Mouse (Mus musculus) forebrain, embryonic 15.5 days (tissue): ENCODE measurements around the gene Glud1. TPM values are rescaled to one million over a fixed set of nuclear protein-coding genes. Genes with fewer than 3 reads are reported as not detected.
A peak's percentile ranks its signal among the peaks of the same experiment; 100 is the strongest.

Source experiments
- ATAC-seq: fragments of 200-750 bp; cut with Nextera tagmentation; replicated peaks from 2 replicates; pipeline ENCODE4 v1.8.0; 2017; ENCODE audit warnings: mild to moderate bottlenecking, moderate TSS enrichment, moderate library complexity
- H3K27ac ChIP-seq: fragments of 300-500 bp; sonication (generic); replicated peaks from 2 replicates; pipeline ENCODE4 v1.5.1; 2015; ENCODE audit warnings: mild to moderate bottlenecking, inconsistent platforms
- H3K27me3 ChIP-seq: fragments of 300-500 bp; sonication (generic); 2 replicates; pipeline ENCODE4 v1.6.1; 2015; ENCODE audit warnings: inconsistent platforms
- H3K36me3 ChIP-seq: fragments of 300-500 bp; sonication (generic); 2 replicates; pipeline ENCODE4 v1.6.1; 2015; ENCODE audit warnings: mild to moderate bottlenecking, inconsistent platforms
- H3K4me1 ChIP-seq: fragments of 300-500 bp; sonication (generic); 2 replicates; pipeline ENCODE4 v1.6.1; 2015; ENCODE audit warnings: inconsistent platforms
- H3K4me2 ChIP-seq: fragments of 300-500 bp; sonication (generic); replicated peaks from 2 replicates; pipeline ENCODE4 v1.6.1; 2015; ENCODE audit warnings: mild to moderate bottlenecking, inconsistent platforms
- H3K4me3 ChIP-seq: fragments of 300-500 bp; sonication (generic); 2 replicates; pipeline ENCODE4 v1.5.1; 2015; ENCODE audit warnings: mild to moderate bottlenecking, inconsistent platforms
- H3K9ac ChIP-seq: fragments of 300-500 bp; sonication (generic); replicated peaks from 2 replicates; pipeline ENCODE4 v1.6.1; 2015; ENCODE audit warnings: mild to moderate bottlenecking, inconsistent platforms
- H3K9me3 ChIP-seq: fragments of 300-500 bp; sonication (generic); 2 replicates; pipeline ENCODE4 v1.6.1; 2016; ENCODE audit warnings: inconsistent platforms
- WGBS: fragments of 180-500 bp; shearing (Covaris S2); methylation state at CpG from one replicate; pipeline ENCODE4 v1.1.7; 2015; ENCODE audit warnings: mixed read lengths; 5-methylcytosine and 5-hydroxymethylcytosine counted together
- polyA plus RNA-seq: library from polyadenylated mRNA; unstranded; fragments of >200 nt; fragmentation: Nextera tagmentation; extraction: Ambion mirVana; gene quantifications from 2 replicates; pipeline ENCODE4 v1.2.1, GENCODE M21; 2015

Gene Glud1
- polyA plus RNA-seq = 93.2 and 100 TPM in 2 replicates

- H3K36me3 ChIP-seq = no peaks in the 10 kb centered on the region
These were observed at the start of gene Glud1, which contains the start of gene Shld2 for GRCm38 (mm10) chr14:34310234-34310965. Glud1 (plus strand) TSS chr14:34310727. Shld2 (minus strand) TSS chr14:34310493.

GRCm38 (mm10) chr14:34268046-34268445 is 42.5 kb upstream of the Glud1 start:
- Histone ChIP-seq H3K36me3 (no peaks in the 10 kb centered on the region), H3K27ac (no peak overlapping the region), H3K4me3 (no peak overlapping the region), H3K9me3 (no peaks in the 10 kb centered on the region), H3K9ac (no peak overlapping the region), H3K4me1 (no peaks in the 10 kb centered on the region), H3K4me2 (no peak overlapping the region), H3K27me3 (no peaks in the 10 kb centered on the region)
- no peak for ATAC-seq
- WGBS = 90% methylated on average over 9 of the region's 9 CpGs

More at GRCm38 (mm10) chr14:34310234-34310965, at the start of gene Glud1, which contains the start of gene Shld2:
- under 1% methylated on average over 95 of the region's 100 CpGs for WGBS
- Histone ChIP-seq H3K4me2 (peak within 1 kb of the TSS; percentile 51), H3K9ac (peak within 1 kb of the TSS; percentile 86), H3K27me3 (no peaks in the 10 kb centered on the region), H3K9me3 (no peaks in the 10 kb centered on the region), H3K27ac (peak within 1 kb of the TSS; percentile 91), H3K4me3 (peak within 1 kb of the TSS; percentile 78), H3K4me1 (peaks cover 33% of the 10 kb centered on the region)
- peak; percentile 95 for ATAC-seq

- WGBS = 52% methylated on average over 2 of the region's 2 CpGs
- Histone ChIP-seq H3K9me3 (no peaks in the 10 kb centered on the region), H3K4me2 (no peak overlapping the region), H3K27ac (no peak overlapping the region), H3K9ac (no peak overlapping the region), H3K4me1 (no peaks in the 10 kb centered on the region), H3K4me3 (no peak overlapping the region), H3K36me3 (no peaks in the 10 kb centered on the region), H3K27me3 (no peaks in the 10 kb centered on the region)
- ATAC-seq = no peak
These were observed 37.2 kb upstream of the Glud1 start for GRCm38 (mm10) chr14:34273280-34273679.

- WGBS = 97% methylated on average over 3 of the region's 3 CpGs
- ATAC-seq = no peak
- Histone ChIP-seq H3K9me3 (no peaks in the 10 kb centered on the region), H3K27ac (no peak overlapping the region), H3K27me3 (no peaks in the 10 kb centered on the region), H3K9ac (no peak overlapping the region), H3K4me1 (no peaks in the 10 kb centered on the region), H3K36me3 (no peaks in the 10 kb centered on the region), H3K4me2 (no peak overlapping the region), H3K4me3 (no peak overlapping the region)
These were observed 36.4 kb upstream of the Glud1 start for GRCm38 (mm10) chr14:34274141-34274540.

GRCm38 (mm10) chr14:34275225-34275624 is 35.3 kb upstream of the Glud1 start:
- no peaks in the 10 kb centered on the region for H3K36me3 ChIP-seq
- H3K9ac ChIP-seq = no peak overlapping the region
- H3K27ac ChIP-seq = no peak overlapping the region
- no peak overlapping the region for H3K4me2 ChIP-seq
- H3K4me3 ChIP-seq = no peak overlapping the region
- no peaks in the 10 kb centered on the region for H3K4me1 ChIP-seq
- ATAC-seq = no peak
- H3K9me3 ChIP-seq = no peaks in the 10 kb centered on the region
- no peaks in the 10 kb centered on the region for H3K27me3 ChIP-seq
- WGBS = 91% methylated on average over 4 of the region's 4 CpGs

- Histone ChIP-seq H3K27me3 (no peaks in the 10 kb centered on the region), H3K4me1 (no peaks in the 10 kb centered on the region), H3K36me3 (no peaks in the 10 kb centered on the region), H3K4me2 (no peak overlapping the region), H3K9ac (no peak overlapping the region), H3K9me3 (no peaks in the 10 kb centered on the region), H3K27ac (no peak overlapping the region), H3K4me3 (no peak overlapping the region)
- WGBS = 79% methylated on average over 4 of the region's 4 CpGs
- no peak for ATAC-seq
These were observed 30.8 kb upstream of the Glud1 start for GRCm38 (mm10) chr14:34279726-34280125.

- no peaks in the 10 kb centered on the region for H3K27me3 ChIP-seq
- no peaks in the 10 kb centered on the region for H3K9me3 ChIP-seq
- H3K4me1 ChIP-seq = no peaks in the 10 kb centered on the region
- no peak overlapping the region for H3K27ac ChIP-seq
- no peak overlapping the region for H3K9ac ChIP-seq
- no peak overlapping the region for H3K4me3 ChIP-seq
- no peaks in the 10 kb centered on the region for H3K36me3 ChIP-seq
- no peak for ATAC-seq
- WGBS = 79% methylated on average over 2 of the region's 2 CpGs
- H3K4me2 ChIP-seq = no peak overlapping the region
These were observed 29.7 kb upstream of the Glud1 start for GRCm38 (mm10) chr14:34280798-34281197.

GRCm38 (mm10) chr14:34281736-34282269 is 28.7 kb upstream of the Glud1 start:
- Histone ChIP-seq H3K36me3 (no peaks in the 10 kb centered on the region), H3K4me3 (no peak overlapping the region), H3K4me2 (no peak overlapping the region), H3K27me3 (no peaks in the 10 kb centered on the region), H3K27ac (no peak overlapping the region), H3K4me1 (no peaks in the 10 kb centered on the region), H3K9me3 (no peaks in the 10 kb centered on the region), H3K9ac (no peak overlapping the region)
- ATAC-seq = no peak
- 97% methylated on average over 5 of the region's 5 CpGs for WGBS

GRCm38 (mm10) chr14:34288396-34288795 is 22.1 kb upstream of the Glud1 start:
- no peak overlapping the region for H3K4me3 ChIP-seq
- no peaks in the 10 kb centered on the region for H3K27me3 ChIP-seq
- no peak overlapping the region for H3K4me2 ChIP-seq
- H3K9ac ChIP-seq = no peak overlapping the region
- H3K36me3 ChIP-seq = no peaks in the 10 kb centered on the region
- WGBS = 81% methylated on average over 2 of the region's 2 CpGs
- no peaks in the 10 kb centered on the region for H3K4me1 ChIP-seq
- H3K27ac ChIP-seq = no peak overlapping the region
- no peak for ATAC-seq
- no peaks in the 10 kb centered on the region for H3K9me3 ChIP-seq

GRCm38 (mm10) chr14:34289259-34290015 is 21.1 kb upstream of the Glud1 start:
- no peak overlapping the region for H3K4me3 ChIP-seq
- H3K4me1 ChIP-seq = no peaks in the 10 kb centered on the region
- ATAC-seq = no peak
- H3K36me3 ChIP-seq = no peaks in the 10 kb centered on the region
- no peak overlapping the region for H3K27ac ChIP-seq
- WGBS = 95% methylated on average over 3 of the region's 3 CpGs
- H3K9me3 ChIP-seq = no peaks in the 10 kb centered on the region
- H3K4me2 ChIP-seq = no peak overlapping the region
- H3K27me3 ChIP-seq = no peaks in the 10 kb centered on the region
- no peak overlapping the region for H3K9ac ChIP-seq

GRCm38 (mm10) chr14:34290229-34290628 is 20.3 kb upstream of the Glud1 start:
- Histone ChIP-seq H3K27ac (no peak overlapping the region), H3K4me2 (no peak overlapping the region), H3K9me3 (no peaks in the 10 kb centered on the region), H3K27me3 (no peaks in the 10 kb centered on the region), H3K9ac (no peak overlapping the region), H3K4me1 (no peaks in the 10 kb centered on the region), H3K36me3 (no peaks in the 10 kb centered on the region), H3K4me3 (no peak overlapping the region)
- 53% methylated on average over 1 of the region's 1 CpGs for WGBS
- ATAC-seq = no peak

- Histone ChIP-seq H3K9me3 (no peaks in the 10 kb centered on the region), H3K4me1 (no peaks in the 10 kb centered on the region), H3K4me3 (no peak overlapping the region), H3K36me3 (no peaks in the 10 kb centered on the region), H3K27ac (no peak overlapping the region), H3K9ac (no peak overlapping the region), H3K4me2 (no peak overlapping the region), H3K27me3 (no peaks in the 10 kb centered on the region)
- WGBS = 91% methylated on average over 3 of the region's 3 CpGs
- no peak for ATAC-seq
These were observed 16.9 kb upstream of the Glud1 start for GRCm38 (mm10) chr14:34293641-34294040.
